Mouse (Mus musculus) gastrocnemius, adult 8-10 months (tissue): ENCODE results near the gene Tor4a. TPM values are rescaled to one million over a fixed set of nuclear protein-coding genes. Genes with fewer than 3 reads are reported as not detected.
A peak's percentile ranks its signal among the peaks of the same experiment; 100 is the strongest.

ENCODE experiments used
- DNase-seq, 2 experiments: peaks; one replicate each; pipeline ENCODE4 v3.0.0; 2022; ENCODE audit warnings: low spot score in 2 of 2
- total RNA-seq, 4 experiments: library from RNA; stranded (reverse); gene quantifications; 2 replicates each; pipeline ENCODE4 v1.2.4; 2022

The Tor4a gene
- total RNA-seq, 4 experiments from 2014 or later = 0.48 to 0.92 (median 0.76) TPM

GRCm38 (mm10) chr2:25225811-25226379 lies 29.2 kb upstream of the Tor4a start:
- DNase-seq = no peak

GRCm38 (mm10) chr2:25224766-25225752 lies 28.4 kb upstream of the Tor4a start:
- DNase-seq = peak; percentile 99

GRCm38 (mm10) chr2:25224492-25224765 lies 27.7 kb upstream of the Tor4a start, which contains the start of gene Tubb4b:
Tubb4b (minus strand) TSS chr2:25224702.
- no peak for DNase-seq

GRCm38 (mm10) chr2:25223681-25224491 lies 27.2 kb upstream of the Tor4a start:
- peak; percentile 80 to 87 for DNase-seq

GRCm38 (mm10) chr2:25221331-25221772 lies 24.7 kb upstream of the Tor4a start:
- no peak for DNase-seq

- DNase-seq = no peak
These were observed 21.8 kb upstream of the Tor4a start, which contains the start of gene Fam166a for GRCm38 (mm10) chr2:25218445-25218844. Fam166a (plus strand) TSS chr2:25218745.

- no peak for DNase-seq
These were observed 21.0 kb upstream of the Tor4a start for GRCm38 (mm10) chr2:25217666-25218065.

- DNase-seq = no peak
These were observed 17.8 kb upstream of the Tor4a start, which contains the start of gene Stpg3 for GRCm38 (mm10) chr2:25214444-25214843. Stpg3 (minus strand) TSS chr2:25214637.

GRCm38 (mm10) chr2:25213266-25213865 lies 16.7 kb upstream of the Tor4a start:
- no peak for DNase-seq

- DNase-seq = peak; percentile 84
These were observed 14.5 kb upstream of the Tor4a start, which contains the start of gene Nelfb for GRCm38 (mm10) chr2:25211121-25211670. Nelfb (minus strand) TSS chr2:25211489.

GRCm38 (mm10) chr2:25210686-25211085 lies 14.0 kb upstream of the Tor4a start:
- no peak for DNase-seq

- DNase-seq = no peak
These were observed 10.9 kb upstream of the Tor4a start for GRCm38 (mm10) chr2:25207593-25207992.

GRCm38 (mm10) chr2:25203631-25204214 lies 7.0 kb upstream of the Tor4a start:
- DNase-seq = no peak

- no peak for DNase-seq
These were observed 3.9 kb upstream of the Tor4a start for GRCm38 (mm10) chr2:25200631-25201030.

GRCm38 (mm10) chr2:25197946-25198345 lies 1.3 kb upstream of the Tor4a start:
- no peak for DNase-seq

- DNase-seq = no peak
These were observed 505 bp upstream of the Tor4a start for GRCm38 (mm10) chr2:25197191-25197590.

GRCm38 (mm10) chr2:25195211-25196156 lies 1.2 kb downstream of the Tor4a start:
- no peak for DNase-seq

- no peak for DNase-seq
These were observed 2.1 kb downstream of the Tor4a start for GRCm38 (mm10) chr2:25194486-25195171.

- DNase-seq = no peak
These were observed 2.7 kb downstream of the Tor4a start for GRCm38 (mm10) chr2:25194006-25194405.
